Mouse (Mus musculus): Measurements from ENCODE around the gene Cabin1.
A peak's percentile ranks its signal among the peaks of the same experiment; 100 is the strongest.
"Not testable (repeated sequence)": the region's sequence is repeated elsewhere in the genome, so short reads cannot be mapped to it uniquely, and the experiment has no call there.

Cabin1 gene

GRCm38 (mm10) chr10:75763682-75764518 is at the start of gene Cabin1:
TSS of gene Cabin1 (minus strand) at chr10:75764341.
- DNase-seq (ENCODE audit: low spot score), result peak; percentile 98

- no peak for DNase-seq (ENCODE audit: low spot score)
Observed at GRCm38 (mm10) chr10:75804217-75804616, 40.1 kb upstream of the Cabin1 start.

- no peak for DNase-seq (ENCODE audit: low spot score)
Observed at GRCm38 (mm10) chr10:75798176-75798696, 34.1 kb upstream of the Cabin1 start, which contains the start of gene Gstt1. TSS of gene Gstt1 (minus strand) at chr10:75798584.

- DNase-seq (ENCODE audit: low spot score), result no peak
Observed at GRCm38 (mm10) chr10:75797619-75798175, 33.6 kb upstream of the Cabin1 start.

- no peak for DNase-seq (ENCODE audit: low spot score)
Observed at GRCm38 (mm10) chr10:75796731-75797516, 32.8 kb upstream of the Cabin1 start.

GRCm38 (mm10) chr10:75794880-75795279 is 30.7 kb upstream of the Cabin1 start:
- DNase-seq (ENCODE audit: low spot score), result no peak

GRCm38 (mm10) chr10:75790773-75791172 is 26.6 kb upstream of the Cabin1 start:
- no peak for DNase-seq (ENCODE audit: low spot score)

GRCm38 (mm10) chr10:75789841-75790240 is 25.7 kb upstream of the Cabin1 start:
- DNase-seq (ENCODE audit: low spot score), result no peak

GRCm38 (mm10) chr10:75789081-75789735 is 25.1 kb upstream of the Cabin1 start:
- DNase-seq (ENCODE audit: low spot score), result no peak

GRCm38 (mm10) chr10:75788277-75788676 is 24.1 kb upstream of the Cabin1 start:
- DNase-seq (ENCODE audit: low spot score), result no peak

- no peak for DNase-seq (ENCODE audit: low spot score)
Observed at GRCm38 (mm10) chr10:75785442-75785841, 21.3 kb upstream of the Cabin1 start.

- DNase-seq (ENCODE audit: low spot score), result no peak
Observed at GRCm38 (mm10) chr10:75780769-75781578, 16.8 kb upstream of the Cabin1 start, which contains the start of the genes Gm20441 and Gstt3. TSS of gene Gm20441 (minus strand) at chr10:75780954. TSS of gene Gstt3 (minus strand) at chr10:75781414.

GRCm38 (mm10) chr10:75779206-75780174 is 15.3 kb upstream of the Cabin1 start:
- DNase-seq (ENCODE audit: low spot score), result no peak

- no peak for DNase-seq (ENCODE audit: low spot score)
Observed at GRCm38 (mm10) chr10:75777885-75778284, 13.7 kb upstream of the Cabin1 start.

GRCm38 (mm10) chr10:75776562-75776961 is 12.4 kb upstream of the Cabin1 start:
- no peak for DNase-seq (ENCODE audit: low spot score)

GRCm38 (mm10) chr10:75774587-75774986 is 10.4 kb upstream of the Cabin1 start:
- DNase-seq (ENCODE audit: low spot score), result no peak

- no peak for DNase-seq (ENCODE audit: low spot score)
Observed at GRCm38 (mm10) chr10:75774102-75774501, 10.0 kb upstream of the Cabin1 start.

GRCm38 (mm10) chr10:75772795-75773664 is 8.9 kb upstream of the Cabin1 start, which contains the start of gene Ddt:
TSS of gene Ddt (minus strand) at chr10:75773414.
- peak; percentile 68 for DNase-seq (ENCODE audit: low spot score)

GRCm38 (mm10) chr10:75767756-75768155 is 3.6 kb upstream of the Cabin1 start:
- DNase-seq (ENCODE audit: low spot score), result not testable (repeated sequence)

Data from layer of hippocampus, adult 9-10 months (tissue).